Mouse (Mus musculus) kidney, embryonic 15.5 days (tissue): ENCODE measurements at regions not wholly inside any gene's neighbourhood (a gene's known extent, or its start where the extent isn't known, plus 50 kb on each side); places are given as distances from the start of the nearest gene placed in this dataset.

Experiments used
- ATAC-seq: fragments of 200-750 bp; cut with Nextera tagmentation; replicated peaks from 2 replicates; pipeline ENCODE4 v1.8.0; 2017; ENCODE audit warnings: moderate TSS enrichment; ENCODE audit not compliant: low FRiP score
- H3K27ac ChIP-seq: fragments of 300-500 bp; sonication (generic); 2 replicates; pipeline ENCODE4 v1.5.1; 2015; ENCODE audit warnings: mild to moderate bottlenecking, inconsistent platforms
- H3K27me3 ChIP-seq: fragments of 300-500 bp; sonication (generic); 2 replicates; pipeline ENCODE4 v1.6.1; 2015; ENCODE audit warnings: inconsistent platforms
- H3K36me3 ChIP-seq: fragments of 300-500 bp; sonication (generic); 2 replicates; pipeline ENCODE4 v1.6.1; 2015; ENCODE audit warnings: inconsistent platforms
- H3K4me1 ChIP-seq: fragments of 300-500 bp; sonication (generic); 2 replicates; pipeline ENCODE4 v1.6.1; 2015; ENCODE audit warnings: inconsistent platforms
- H3K4me2 ChIP-seq: fragments of 300-500 bp; sonication (generic); 2 replicates; pipeline ENCODE4 v1.6.1; 2015; ENCODE audit warnings: moderate library complexity, mild to moderate bottlenecking, inconsistent platforms
- H3K4me3 ChIP-seq: fragments of 300-500 bp; sonication (generic); replicated peaks from 2 replicates; pipeline ENCODE4 v1.5.1; 2015; ENCODE audit warnings: mild to moderate bottlenecking, inconsistent platforms
- H3K9ac ChIP-seq: fragments of 300-500 bp; sonication (generic); 2 replicates; pipeline ENCODE4 v1.6.1; 2015; ENCODE audit warnings: mild to moderate bottlenecking, inconsistent platforms
- H3K9me3 ChIP-seq: fragments of 300-500 bp; sonication (generic); replicated peaks from 2 replicates; pipeline ENCODE4 v1.6.1; 2016; ENCODE audit warnings: inconsistent platforms
- WGBS: fragments of 180-500 bp; shearing (Covaris S2); methylation state at CpG from one replicate; pipeline ENCODE4 v1.1.7; 2015; ENCODE audit warnings: mixed read lengths; 5-methylcytosine and 5-hydroxymethylcytosine counted together

GRCm38 (mm10) chr4:47781039-47781438, 263.9 kb upstream of the Nr4a3 start:
- WGBS: 81% methylated on average over 4 of the region's 4 CpGs
- ATAC-seq: no peak
- no peak overlapping the region for H3K9ac ChIP-seq
- no peaks in the 10 kb centered on the region for H3K36me3 ChIP-seq
- no peaks in the 10 kb centered on the region for H3K9me3 ChIP-seq
- H3K27me3 ChIP-seq: no peaks in the 10 kb centered on the region
- H3K4me2 ChIP-seq: no peak overlapping the region
- no peak overlapping the region for H3K27ac ChIP-seq
- no peaks in the 10 kb centered on the region for H3K4me1 ChIP-seq
- H3K4me3 ChIP-seq: no peak overlapping the region

- Histone ChIP-seq H3K9me3 (no peaks in the 10 kb centered on the region), H3K4me2 (no peak overlapping the region)
- 34% methylated on average over 4 of the region's 4 CpGs for WGBS
These were observed 248.0 kb upstream of the Nr4a3 start for GRCm38 (mm10) chr4:47796977-47797376.

GRCm38 (mm10) chr4:47799165-47799564, 245.8 kb upstream of the Nr4a3 start:
- Histone ChIP-seq H3K4me2 (no peak overlapping the region), H3K9me3 (no peaks in the 10 kb centered on the region), H3K9ac (no peak overlapping the region), H3K36me3 (no peaks in the 10 kb centered on the region), H3K4me1 (no peaks in the 10 kb centered on the region), H3K27ac (no peak overlapping the region), H3K27me3 (no peaks in the 10 kb centered on the region), H3K4me3 (no peak overlapping the region)
- 94% methylated on average over 5 of the region's 5 CpGs for WGBS
- no peak for ATAC-seq

More at GRCm38 (mm10) chr4:47796977-47797376, 248.0 kb upstream of the Nr4a3 start:
- Histone ChIP-seq H3K27me3 (no peaks in the 10 kb centered on the region), H3K36me3 (no peaks in the 10 kb centered on the region), H3K4me1 (no peaks in the 10 kb centered on the region), H3K27ac (no peak overlapping the region), H3K4me3 (no peak overlapping the region), H3K9ac (no peak overlapping the region)
- ATAC-seq: no peak

DNA sequence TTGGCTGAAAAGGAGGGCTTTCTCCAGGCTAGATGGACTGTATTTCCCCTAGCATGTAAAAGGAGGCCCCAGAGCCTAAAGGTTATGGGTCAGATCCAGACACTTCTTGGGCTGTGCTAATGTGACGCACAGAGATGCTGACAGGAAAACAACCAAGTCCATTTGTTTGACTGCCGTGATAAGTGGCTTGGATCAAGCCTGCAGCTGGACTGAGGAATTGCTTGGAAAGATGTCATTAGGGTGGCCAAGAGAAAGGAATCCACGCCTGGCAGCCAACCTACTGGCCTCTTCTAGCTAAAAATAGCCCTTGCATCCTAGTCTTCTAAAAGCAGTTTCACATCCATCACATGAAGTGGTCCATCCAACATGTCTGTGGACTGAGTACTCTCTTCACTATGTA, 241.8 kb upstream of the Nr4a3 start:
- 58% methylated on average over 3 of the region's 3 CpGs for WGBS
- no peak for ATAC-seq
- Histone ChIP-seq H3K27ac (no peak overlapping the region), H3K4me2 (no peak overlapping the region), H3K4me3 (no peak overlapping the region), H3K4me1 (no peaks in the 10 kb centered on the region), H3K36me3 (no peaks in the 10 kb centered on the region), H3K27me3 (no peaks in the 10 kb centered on the region), H3K9me3 (no peaks in the 10 kb centered on the region), H3K9ac (no peak overlapping the region)

- H3K4me2 ChIP-seq: no peak overlapping the region
- no peaks in the 10 kb centered on the region for H3K27me3 ChIP-seq
- H3K4me1 ChIP-seq: no peaks in the 10 kb centered on the region
- H3K9ac ChIP-seq: no peak overlapping the region
- WGBS: 20% methylated on average over 3 of the region's 3 CpGs
- ATAC-seq: no peak
- no peaks in the 10 kb centered on the region for H3K9me3 ChIP-seq
- H3K36me3 ChIP-seq: no peaks in the 10 kb centered on the region
- H3K27ac ChIP-seq: no peak overlapping the region
- H3K4me3 ChIP-seq: no peak overlapping the region
These were observed 237.1 kb upstream of the Nr4a3 start for GRCm38 (mm10) chr4:47807877-47808276.

DNA sequence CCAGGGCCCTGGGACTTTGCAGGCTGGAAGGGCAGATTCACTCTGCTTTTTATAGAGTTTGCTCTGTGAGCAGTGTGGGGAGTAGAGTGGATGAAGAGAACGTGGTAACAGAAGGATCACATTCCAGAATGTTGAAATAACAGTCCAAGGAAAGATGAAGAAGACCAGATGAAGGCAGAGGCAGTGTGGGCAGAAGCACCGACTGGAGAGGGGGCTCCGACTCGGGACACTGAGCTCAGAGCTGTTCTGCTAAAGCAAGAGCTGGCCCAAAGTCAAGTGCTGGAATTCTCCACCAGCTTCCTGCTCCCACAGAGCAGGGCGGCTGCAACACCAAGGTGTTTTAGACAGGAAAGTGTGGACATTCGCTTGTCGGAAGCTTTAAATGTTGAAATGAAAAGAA, 230.9 kb upstream of the Nr4a3 start:
- Histone ChIP-seq H3K36me3 (no peaks in the 10 kb centered on the region), H3K27ac (no peak overlapping the region), H3K4me1 (no peaks in the 10 kb centered on the region), H3K4me2 (no peak overlapping the region), H3K9ac (no peak overlapping the region), H3K27me3 (no peaks in the 10 kb centered on the region), H3K9me3 (no peaks in the 10 kb centered on the region), H3K4me3 (no peak overlapping the region)
- 57% methylated on average over 7 of the region's 7 CpGs for WGBS
- no peak for ATAC-seq

DNA sequence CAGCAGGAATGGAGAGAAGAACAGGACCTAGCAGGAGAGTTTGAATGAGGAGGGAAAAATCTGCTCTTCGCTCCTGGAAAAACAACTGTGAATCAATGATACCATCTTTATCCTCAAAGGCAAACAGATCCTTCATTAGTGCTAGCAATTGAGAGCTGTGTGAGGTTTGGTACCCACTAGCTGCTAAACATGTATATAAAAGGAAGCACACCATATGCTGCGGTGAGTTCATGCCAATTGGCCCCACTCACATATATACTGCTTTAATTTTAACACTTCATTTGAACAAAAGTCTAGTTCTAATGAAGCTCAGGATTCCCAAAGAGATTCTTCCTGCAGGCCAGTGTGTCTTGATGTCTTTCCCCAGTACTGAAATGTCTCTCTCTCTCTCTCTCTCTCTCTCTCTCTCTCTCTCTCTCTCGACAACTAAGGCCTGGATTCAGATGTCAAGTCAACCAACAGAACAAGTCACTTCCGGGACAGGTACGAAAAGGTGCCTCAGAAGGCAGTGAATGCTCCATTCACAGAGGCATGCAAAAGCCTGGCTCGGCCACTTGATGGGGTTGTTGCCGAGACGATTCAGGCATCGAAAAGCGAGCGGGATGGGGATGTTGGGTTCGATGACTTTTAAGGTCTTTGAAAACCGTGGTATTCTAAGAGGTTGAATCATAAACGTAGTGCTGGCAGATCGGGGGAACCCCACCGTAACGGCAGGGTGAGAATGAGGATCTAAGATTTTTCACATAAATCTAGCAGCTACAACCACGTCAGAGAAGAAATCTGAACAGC, 226.4 kb upstream of the Nr4a3 start:
- Histone ChIP-seq H3K36me3 (no peaks in the 10 kb centered on the region), H3K4me1 (no peaks in the 10 kb centered on the region), H3K27me3 (no peaks in the 10 kb centered on the region), H3K27ac (no peak overlapping the region), H3K4me3 (no peak overlapping the region), H3K9me3 (no peaks in the 10 kb centered on the region), H3K4me2 (no peak overlapping the region), H3K9ac (no peak overlapping the region)
- ATAC-seq: no peak
- 88% methylated on average over 18 of the region's 18 CpGs for WGBS

DNA sequence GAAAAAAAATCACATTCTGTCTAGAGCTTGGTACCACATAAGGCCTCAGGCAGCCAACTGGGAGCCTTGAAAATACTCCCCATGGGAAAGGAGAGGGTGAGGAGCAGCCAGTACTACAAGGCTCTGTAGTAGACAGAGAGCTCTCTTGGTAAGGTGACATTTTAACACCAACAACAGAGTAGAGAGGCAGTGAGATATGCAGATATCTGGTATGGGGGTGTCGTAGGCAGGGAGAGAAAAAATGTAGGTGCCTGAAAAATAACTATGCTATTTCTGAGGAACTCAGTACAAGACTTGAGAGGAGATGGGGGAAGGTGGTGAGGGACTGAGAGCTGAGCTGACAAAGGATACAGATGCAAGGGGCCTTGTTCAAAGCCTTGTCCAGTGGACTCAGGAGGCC, 224.4 kb upstream of the Nr4a3 start:
- no peaks in the 10 kb centered on the region for H3K4me1 ChIP-seq
- H3K4me3 ChIP-seq: no peak overlapping the region
- 96% methylated on average over 1 of the region's 1 CpGs for WGBS
- H3K9ac ChIP-seq: no peak overlapping the region
- no peaks in the 10 kb centered on the region for H3K27me3 ChIP-seq
- no peak for ATAC-seq
- H3K9me3 ChIP-seq: no peaks in the 10 kb centered on the region
- H3K27ac ChIP-seq: no peak overlapping the region
- no peaks in the 10 kb centered on the region for H3K36me3 ChIP-seq
- no peak overlapping the region for H3K4me2 ChIP-seq

GRCm38 (mm10) chr4:47823299-47823698, 221.7 kb upstream of the Nr4a3 start:
- no peak for ATAC-seq
- no peak overlapping the region for H3K4me2 ChIP-seq
- H3K36me3 ChIP-seq: no peaks in the 10 kb centered on the region
- H3K9me3 ChIP-seq: no peaks in the 10 kb centered on the region
- no peak overlapping the region for H3K9ac ChIP-seq
- 85% methylated on average over 9 of the region's 9 CpGs for WGBS
- H3K4me3 ChIP-seq: no peak overlapping the region
- H3K27me3 ChIP-seq: no peaks in the 10 kb centered on the region
- H3K27ac ChIP-seq: no peak overlapping the region
- H3K4me1 ChIP-seq: no peaks in the 10 kb centered on the region

- Histone ChIP-seq H3K27me3 (no peaks in the 10 kb centered on the region), H3K4me1 (no peaks in the 10 kb centered on the region), H3K4me2 (no peak overlapping the region), H3K9me3 (no peaks in the 10 kb centered on the region), H3K27ac (no peak overlapping the region), H3K9ac (no peak overlapping the region), H3K36me3 (no peaks in the 10 kb centered on the region), H3K4me3 (no peak overlapping the region)
- 91% methylated on average over 15 of the region's 15 CpGs for WGBS
- ATAC-seq: no peak
These were observed 220.9 kb upstream of the Nr4a3 start for GRCm38 (mm10) chr4:47824083-47824482.

DNA sequence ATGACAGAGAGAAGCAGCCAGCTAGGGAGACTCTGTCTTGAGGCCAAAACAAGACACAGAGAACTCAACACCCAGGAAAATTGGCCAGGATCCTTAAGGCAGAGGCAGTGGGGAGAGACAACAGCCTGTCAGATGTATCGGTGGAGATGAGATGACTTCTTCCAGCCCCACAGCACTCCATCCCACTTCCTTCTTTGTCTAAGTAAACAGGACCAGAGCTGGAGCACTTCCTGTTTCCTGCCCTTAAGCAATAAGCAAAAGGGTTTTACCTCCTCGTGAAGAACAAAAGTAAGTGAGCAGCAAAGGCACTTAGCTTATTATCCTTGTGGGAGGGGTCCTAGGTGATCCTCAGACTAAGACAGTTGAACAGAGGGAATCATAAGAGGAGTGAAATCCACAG, 212.0 kb upstream of the Nr4a3 start:
- ATAC-seq: no peak
- Histone ChIP-seq H3K4me2 (no peak overlapping the region), H3K9me3 (no peaks in the 10 kb centered on the region), H3K4me1 (no peaks in the 10 kb centered on the region), H3K36me3 (no peaks in the 10 kb centered on the region), H3K9ac (no peak overlapping the region), H3K27ac (no peak overlapping the region), H3K27me3 (no peaks in the 10 kb centered on the region), H3K4me3 (no peak overlapping the region)
- 50% methylated on average over 2 of the region's 2 CpGs for WGBS

GRCm38 (mm10) chr4:47838411-47838810, 206.5 kb upstream of the Nr4a3 start:
- H3K27ac ChIP-seq: no peak overlapping the region
- no peak overlapping the region for H3K4me2 ChIP-seq
- H3K27me3 ChIP-seq: no peaks in the 10 kb centered on the region
- 81% methylated on average over 2 of the region's 2 CpGs for WGBS
- H3K9ac ChIP-seq: no peak overlapping the region
- H3K36me3 ChIP-seq: no peaks in the 10 kb centered on the region
- no peaks in the 10 kb centered on the region for H3K9me3 ChIP-seq
- no peak for ATAC-seq
- H3K4me1 ChIP-seq: no peaks in the 10 kb centered on the region
- H3K4me3 ChIP-seq: no peak overlapping the region

- Histone ChIP-seq H3K27me3 (no peaks in the 10 kb centered on the region), H3K36me3 (no peaks in the 10 kb centered on the region), H3K4me2 (no peak overlapping the region), H3K9me3 (no peaks in the 10 kb centered on the region), H3K4me3 (no peak overlapping the region), H3K9ac (no peak overlapping the region), H3K27ac (no peak overlapping the region), H3K4me1 (0 out of 2 replicates have a peak, but pooled peaks cover 5% of the 10 kb centered on the region)
- ATAC-seq: no peak
- 47% methylated on average over 3 of the region's 3 CpGs for WGBS
These were observed 202.8 kb upstream of the Nr4a3 start for GRCm38 (mm10) chr4:47842128-47842656.
